Mouse (Mus musculus) limb, embryonic 10.5 days (tissue): ENCODE data around the gene Mrpl40. TPM values are rescaled to one million over a fixed set of nuclear protein-coding genes. Genes with fewer than 3 reads are reported as not detected.

Source experiments
- polyA plus RNA-seq: library from polyadenylated mRNA; unstranded; fragments of >200 nt; fragmentation: Nextera tagmentation; extraction: Ambion mirVana; gene quantifications from 2 replicates; pipeline ENCODE4 v1.2.1, GENCODE M21; 2016

Gene Mrpl40
- polyA plus RNA-seq, 1 experiment from 2014 or later = 129 TPM

Other genes starting within 250 kb of the Mrpl40 start
- gene Sept5, start 246.9 kb downstream of the Mrpl40 start, polyA plus RNA-seq = 19.4 and 29.1 TPM in 2 replicates
- gene Cldn5, start 100.0 kb downstream of the Mrpl40 start, polyA plus RNA-seq = 18.7 and 21.4 TPM in 2 replicates
- gene Ufd1, start 65.1 kb downstream of the Mrpl40 start, polyA plus RNA-seq = 99.3 and 118 TPM in 2 replicates
- 82.9 and 88.0 TPM in 2 replicates for gene Cdc45, start 64.9 kb downstream of the Mrpl40 start, polyA plus RNA-seq
- gene 2510002D24Rik, start 40.3 kb downstream of the Mrpl40 start, polyA plus RNA-seq = 35.9 and 39.8 TPM in 2 replicates
- gene Gm28539, start 40.3 kb downstream of the Mrpl40 start, polyA plus RNA-seq = not detected in 2 replicates
- 23.3 and 25.6 TPM in 2 replicates for gene Hira, start 175 bp upstream of the Mrpl40 start, polyA plus RNA-seq